Mouse (Mus musculus): ENCODE results near the gene Card9. TPM values are rescaled to one million over a fixed set of nuclear protein-coding genes. Genes with fewer than 3 reads are reported as not detected.
"Not testable (repeated sequence)": the region's sequence is repeated elsewhere in the genome, so short reads cannot be mapped to it uniquely, and the experiment has no call there.

Gene Card9
- polyA plus RNA-seq, 1 experiment from 2014 or later, result 9.9 TPM

GRCm38 (mm10) chr2:26388682-26389153 lies 28.0 kb upstream of the Card9 start:
- Histone ChIP-seq H3K36me3 (ENCODE audit: insufficient read depth, low read length) (peaks cover 36% of the 10 kb centered on the region), H3K4me1 (ENCODE audit: insufficient read depth, low read depth, low read length) (peaks cover 5% of the 10 kb centered on the region; the same call in 1 of the 2 replicates), H3K4me2 (replicated peaks; ENCODE audit: low read depth, low read length) (peak overlapping the region; percentile 96), H3K9ac (replicated peaks; ENCODE audit: low read depth) (peak overlapping the region; percentile 74), H3K27me3 (replicated peaks; ENCODE audit: insufficient read depth, low read length) (no peaks in the 10 kb centered on the region), H3K4me3 (ENCODE audit: low read depth, low read length) (peak overlapping the region; percentile 99), H3K27ac (ENCODE audit: low read length) (peak overlapping the region; percentile 74), H3K9me3 (ENCODE audit: low read length) (no peaks in the 10 kb centered on the region)
- under 1% methylated on average over 41 of the region's 45 CpGs for WGBS
- TF ChIP-seq EP300 (IDR thresholded peaks at IDR 0.05), result no peak
- TF ChIP-seq CTCF (IDR thresholded peaks at IDR 0.05), result no peak
- peak; percentile 61 for ATAC-seq
- DNase-seq (ENCODE audit: low spot score), result peak; percentile 12

GRCm38 (mm10) chr2:26387713-26388112 lies 27.0 kb upstream of the Card9 start:
- Histone ChIP-seq H3K36me3 (ENCODE audit: insufficient read depth, low read length) (peaks cover 32% of the 10 kb centered on the region), H3K9ac (replicated peaks; ENCODE audit: low read depth) (0 out of 2 replicates have a peak overlapping the region, but pooled peaks have one; percentile 74)

GRCm38 (mm10) chr2:26380871-26381270 lies 20.2 kb upstream of the Card9 start:
- not testable (repeated sequence) for H3K27me3 ChIP-seq (replicated peaks; ENCODE audit: insufficient read depth, low read length); H3K4me1 ChIP-seq (ENCODE audit: insufficient read depth, low read depth, low read length); H3K9me3 ChIP-seq (ENCODE audit: low read length); H3K9ac ChIP-seq (replicated peaks; ENCODE audit: low read depth); H3K27ac ChIP-seq (ENCODE audit: low read length); ATAC-seq; DNase-seq (ENCODE audit: low spot score)
- peak overlapping the region; percentile 55 for H3K4me3 ChIP-seq (ENCODE audit: low read depth, low read length)
- peak overlapping the region; percentile 92 for H3K4me2 ChIP-seq (replicated peaks; ENCODE audit: low read depth, low read length)
- peaks cover 22% of the 10 kb centered on the region for H3K36me3 ChIP-seq (ENCODE audit: insufficient read depth, low read length)
- WGBS, result 31% methylated on average over 6 of the region's 6 CpGs

More at GRCm38 (mm10) chr2:26387713-26388112, 27.0 kb upstream of the Card9 start:
- 83% methylated on average over 3 of the region's 3 CpGs for WGBS
- no peak overlapping the region for H3K4me3 ChIP-seq (ENCODE audit: low read depth, low read length)
- TF ChIP-seq EP300 (IDR thresholded peaks at IDR 0.05), result no peak
- TF ChIP-seq CTCF (IDR thresholded peaks at IDR 0.05), result no peak
- no peaks in the 10 kb centered on the region for H3K27me3 ChIP-seq (replicated peaks; ENCODE audit: insufficient read depth, low read length)
- H3K27ac ChIP-seq (ENCODE audit: low read length), result no peak overlapping the region
- H3K9me3 ChIP-seq (ENCODE audit: low read length), result no peaks in the 10 kb centered on the region
- DNase-seq (ENCODE audit: low spot score), result no peak
- H3K4me1 ChIP-seq (ENCODE audit: insufficient read depth, low read depth, low read length), result peaks cover 5% of the 10 kb centered on the region; the same call in 1 of the 2 replicates
- no peak overlapping the region for H3K4me2 ChIP-seq (replicated peaks; ENCODE audit: low read depth, low read length)
- no peak for ATAC-seq

- no peaks in the 10 kb centered on the region for H3K4me1 ChIP-seq (ENCODE audit: insufficient read depth, low read depth, low read length)
- H3K9ac ChIP-seq (replicated peaks; ENCODE audit: low read depth), result peak within 1 kb of the TSS; percentile 57
- ATAC-seq, result peak; percentile 98
- no peaks in the 10 kb centered on the region for H3K27me3 ChIP-seq (replicated peaks; ENCODE audit: insufficient read depth, low read length)
- H3K27ac ChIP-seq (ENCODE audit: low read length), result peak within 1 kb of the TSS; percentile 51
- peak; percentile 94 for DNase-seq (ENCODE audit: low spot score)
- peak within 1 kb of the TSS; percentile 55 for H3K4me3 ChIP-seq (ENCODE audit: low read depth, low read length)
- under 1% methylated on average over 38 of the region's 38 CpGs for WGBS
- TF ChIP-seq CTCF (IDR thresholded peaks at IDR 0.05), result no peak
- no peak for TF ChIP-seq EP300 (IDR thresholded peaks at IDR 0.05)
- H3K4me2 ChIP-seq (replicated peaks; ENCODE audit: low read depth, low read length), result peak within 1 kb of the TSS; percentile 92
- no peaks in the 10 kb centered on the region for H3K9me3 ChIP-seq (ENCODE audit: low read length)
- peaks cover 18% of the 10 kb centered on the region for H3K36me3 ChIP-seq (ENCODE audit: insufficient read depth, low read length)
These were observed 19.5 kb upstream of the Card9 start, which contains the start of gene Snapc4 for GRCm38 (mm10) chr2:26380131-26380771. Gene Snapc4 (minus strand): TSS chr2:26380653.

GRCm38 (mm10) chr2:26372396-26372795 lies 11.7 kb upstream of the Card9 start:
- Histone ChIP-seq H3K9me3 (ENCODE audit: low read length) (no peaks in the 10 kb centered on the region), H3K27ac (ENCODE audit: low read length) (no peak overlapping the region), H3K4me1 (ENCODE audit: insufficient read depth, low read depth, low read length) (no peaks in the 10 kb centered on the region), H3K4me2 (replicated peaks; ENCODE audit: low read depth, low read length) (no peak overlapping the region), H3K9ac (replicated peaks; ENCODE audit: low read depth) (no peak overlapping the region), H3K4me3 (ENCODE audit: low read depth, low read length) (no peak overlapping the region), H3K27me3 (replicated peaks; ENCODE audit: insufficient read depth, low read length) (no peaks in the 10 kb centered on the region), H3K36me3 (ENCODE audit: insufficient read depth, low read length) (peaks cover 38% of the 10 kb centered on the region)
- DNase-seq (ENCODE audit: low spot score) (no peak), ATAC-seq (no peak)
- no peak for TF ChIP-seq EP300 (IDR thresholded peaks at IDR 0.05)
- TF ChIP-seq CTCF (IDR thresholded peaks at IDR 0.05), result no peak
- 98% methylated on average over 8 of the region's 8 CpGs for WGBS

GRCm38 (mm10) chr2:26368572-26368971 lies 7.9 kb upstream of the Card9 start:
- no peak for TF ChIP-seq CTCF (IDR thresholded peaks at IDR 0.05)
- TF ChIP-seq EP300 (IDR thresholded peaks at IDR 0.05), result no peak
- Histone ChIP-seq H3K27me3 (replicated peaks; ENCODE audit: insufficient read depth, low read length) (no peaks in the 10 kb centered on the region), H3K4me1 (ENCODE audit: insufficient read depth, low read depth, low read length) (no peaks in the 10 kb centered on the region; the same call in 1 of the 2 replicates), H3K36me3 (ENCODE audit: insufficient read depth, low read length) (peaks cover 30% of the 10 kb centered on the region), H3K9me3 (ENCODE audit: low read length) (no peaks in the 10 kb centered on the region), H3K4me2 (replicated peaks; ENCODE audit: low read depth, low read length) (no peak overlapping the region), H3K4me3 (ENCODE audit: low read depth, low read length) (no peak overlapping the region), H3K27ac (ENCODE audit: low read length) (no peak overlapping the region), H3K9ac (replicated peaks; ENCODE audit: low read depth) (no peak overlapping the region)
- ATAC-seq (no peak), DNase-seq (ENCODE audit: low spot score) (no peak)
- 71% methylated on average over 1 of the region's 1 CpGs for WGBS

Data from lung, postnatal 0 days (tissue).